Mouse (Mus musculus): ENCODE data around the gene C2cd6. TPM values are rescaled to one million over a fixed set of nuclear protein-coding genes. Genes with fewer than 3 reads are reported as not detected.
A peak's percentile ranks its signal among the peaks of the same experiment; 100 is the strongest.

C2cd6 gene
- total RNA-seq (2012; rRNA removed) (not detected in 2 replicates), polyA plus RNA-seq (2012; ENCODE audit: insufficient read depth in 1 of 2, insufficient read length in 2 of 2, low read depth in 1 of 2, low replicate concordance in 2 of 2, missing spikeins in 1 of 2) (not detected)

DNA sequence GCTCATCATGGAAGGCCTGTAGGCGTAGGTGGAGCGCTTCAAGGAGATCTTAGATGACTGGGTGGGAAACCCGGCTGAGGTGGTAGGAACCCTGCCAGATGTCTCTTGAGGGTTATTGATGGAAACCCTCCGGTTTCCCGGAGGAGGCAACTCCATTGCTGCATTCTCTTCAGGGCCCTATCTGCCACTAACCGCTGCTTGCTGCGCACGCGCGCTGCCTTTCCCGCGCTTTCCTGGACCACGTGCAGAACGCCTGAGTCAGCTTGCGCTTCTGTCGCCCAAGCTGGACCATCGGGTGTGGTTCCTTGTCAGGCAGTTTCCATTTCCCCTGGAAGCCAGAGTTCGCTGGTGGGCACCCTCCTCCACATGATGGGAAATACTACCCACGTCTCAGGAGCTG lies at the start of gene C2cd6:
C2cd6 (minus strand) TSS at position 196 of the 400 bp plus-strand sequence.
- H3K4me3 ChIP-seq (ENCODE audit: control insufficient read depth in 1 of 2, insufficient read depth in 1 of 2, low read depth in 2 of 2, low read length in 2 of 2), result no peak within 1 kb of the TSS
- H3K79me2 ChIP-seq (ENCODE audit: control insufficient read depth, insufficient read depth, low read length, poor library complexity), result no peaks in the 10 kb centered on the region
- H3K36me3 ChIP-seq (ENCODE audit: control insufficient read depth in 1 of 2, insufficient read depth in 2 of 2, low read length in 2 of 2), result no peaks in the 10 kb centered on the region
- H3K9me3 ChIP-seq (replicated peaks; ENCODE audit: insufficient read depth, low read length), result no peaks in the 10 kb centered on the region
- H3K27me3 ChIP-seq (ENCODE audit: control insufficient read depth in 1 of 2, insufficient read depth in 2 of 2, low read length in 2 of 2), result no peaks in the 10 kb centered on the region; a peak in 2 of 4 replicates
- no peak within 1 kb of the TSS for H3K9ac ChIP-seq (ENCODE audit: control insufficient read depth, low read depth, low read length, poor library complexity, severe bottlenecking)
- no peak for TF ChIP-seq BHLHE40 (IDR thresholded peaks at IDR 0.05; ENCODE audit: borderline replicate concordance, low read depth, low read length)
- no peak for TF ChIP-seq ZMIZ1 (IDR thresholded peaks at IDR 0.05; ENCODE audit: low read depth, low read length)
- TF ChIP-seq MAX (IDR thresholded peaks at IDR 0.05; ENCODE audit: low read length), result no peak
- TF ChIP-seq ETS1 (IDR thresholded peaks at IDR 0.05; ENCODE audit: low read depth, low read length), result no peak
- TF ChIP-seq ELF1 (IDR thresholded peaks at IDR 0.05; ENCODE audit: low read depth, low read length), result no peak
- no peak for TF ChIP-seq CTCF (IDR thresholded peaks at IDR 0.05 in 2 of 3, conservative IDR thresholded peaks at IDR 0.05 in 1 of 3; ENCODE audit: control insufficient read depth in 1 of 3, insufficient read depth in 1 of 3, low read depth in 2 of 3, low read length in 3 of 3, poor library complexity in 1 of 3, severe bottlenecking in 1 of 3)
- TF ChIP-seq JUND (IDR thresholded peaks at IDR 0.05; ENCODE audit: low read depth, low read length), result no peak
- TF ChIP-seq POLR2A (IDR thresholded peaks at IDR 0.05; ENCODE audit: control insufficient read depth in 1 of 2, insufficient read depth in 1 of 2, low read depth in 1 of 2, low read length in 2 of 2, poor library complexity in 1 of 2), result no peak
- TF ChIP-seq MAFK (IDR thresholded peaks at IDR 0.05; ENCODE audit: borderline replicate concordance, low read depth, low read length), result no peak
- TF ChIP-seq USF1 (IDR thresholded peaks at IDR 0.05; ENCODE audit: low read depth, low read length), result no peak
- TF ChIP-seq HCFC1 (IDR thresholded peaks at IDR 0.05; ENCODE audit: low read depth, low read length), result no peak
- no peak for DNase-seq (ENCODE audit: low read depth, low spot score)
- no peaks in the 10 kb centered on the region for H3K4me1 ChIP-seq (ENCODE audit: control insufficient read depth in 1 of 2, insufficient read depth in 2 of 2, low read length in 2 of 2)
- H3K27ac ChIP-seq (ENCODE audit: control insufficient read depth, low read depth, low read length), result no peak within 1 kb of the TSS

DNA sequence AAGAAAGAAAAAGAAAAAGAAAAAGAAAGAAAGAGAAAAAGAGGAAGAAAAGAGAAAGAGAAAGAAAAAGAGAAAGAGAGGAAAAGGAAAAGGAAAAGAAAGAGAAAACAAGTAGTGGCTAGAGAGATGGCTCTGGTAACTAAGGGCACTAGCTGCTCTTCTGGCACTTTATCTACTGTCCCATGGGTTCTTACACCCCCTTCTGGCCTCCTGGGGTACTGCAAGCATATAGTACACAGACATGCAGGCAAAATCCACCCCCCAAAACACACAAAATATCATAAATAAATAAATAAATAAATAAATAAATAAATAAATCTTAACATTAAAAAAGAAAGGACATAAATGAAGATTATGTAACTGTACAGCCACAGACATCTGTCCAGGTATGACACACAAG lies 48.1 kb upstream of the C2cd6 start:
- no peak overlapping the region for H3K9ac ChIP-seq (ENCODE audit: control insufficient read depth, low read depth, low read length, poor library complexity, severe bottlenecking)
- no peaks in the 10 kb centered on the region for H3K79me2 ChIP-seq (ENCODE audit: control insufficient read depth, insufficient read depth, low read length, poor library complexity)
- no peaks in the 10 kb centered on the region for H3K36me3 ChIP-seq (ENCODE audit: control insufficient read depth in 1 of 2, insufficient read depth in 2 of 2, low read length in 2 of 2)
- no peaks in the 10 kb centered on the region for H3K4me1 ChIP-seq (ENCODE audit: control insufficient read depth in 1 of 2, insufficient read depth in 2 of 2, low read length in 2 of 2)
- no peaks in the 10 kb centered on the region for H3K9me3 ChIP-seq (replicated peaks; ENCODE audit: insufficient read depth, low read length)
- no peak overlapping the region for H3K4me3 ChIP-seq (ENCODE audit: control insufficient read depth in 1 of 2, insufficient read depth in 1 of 2, low read depth in 2 of 2, low read length in 2 of 2)
- TF ChIP-seq TAL1 (IDR thresholded peaks at IDR 0.05; ENCODE audit: low read length) (no peak), TBP (IDR thresholded peaks at IDR 0.05; ENCODE audit: low read depth, low read length) (no peak), CHD1 (IDR thresholded peaks at IDR 0.05; ENCODE audit: low read depth, low read length) (no peak), MYB (IDR thresholded peaks at IDR 0.05; ENCODE audit: low read depth, low read length) (no peak), CTCF (IDR thresholded peaks at IDR 0.05 in 2 of 3, conservative IDR thresholded peaks at IDR 0.05 in 1 of 3; ENCODE audit: control insufficient read depth in 1 of 3, insufficient read depth in 1 of 3, low read depth in 2 of 3, low read length in 3 of 3, poor library complexity in 1 of 3, severe bottlenecking in 1 of 3) (peak; percentile 61 to 82 (median 68)), ZC3H11A (IDR thresholded peaks at IDR 0.05; ENCODE audit: low read depth, low read length) (peak; percentile 85), SMC3 (IDR thresholded peaks at IDR 0.05; ENCODE audit: low read depth, low read length) (peak; percentile 93), RAD21 (IDR thresholded peaks at IDR 0.05; ENCODE audit: low read depth, low read length) (peak; percentile 85), GATA1 (IDR thresholded peaks at IDR 0.05; ENCODE audit: low read depth, low read length) (peak; percentile 46; the same call in 1 of the 2 replicates)
- peak; percentile 73 for DNase-seq (ENCODE audit: low read depth, low spot score)
- no peak overlapping the region for H3K27ac ChIP-seq (ENCODE audit: control insufficient read depth, low read depth, low read length)
- H3K27me3 ChIP-seq (ENCODE audit: control insufficient read depth in 1 of 2, insufficient read depth in 2 of 2, low read length in 2 of 2), result peaks cover 0 to 1% of the 10 kb centered on the region in 2 experiments; a peak in 1 of 4 replicates

Data from MEL (cell line).